Mouse (Mus musculus): Measurements from ENCODE around the gene Vmn1r228. TPM values are rescaled to one million over a fixed set of nuclear protein-coding genes. Genes with fewer than 3 reads are reported as not detected.

The Vmn1r228 gene
- total RNA-seq (2015) = not detected in 2 replicates
- total RNA-seq (2017) = not detected in 2 replicates

DNA sequence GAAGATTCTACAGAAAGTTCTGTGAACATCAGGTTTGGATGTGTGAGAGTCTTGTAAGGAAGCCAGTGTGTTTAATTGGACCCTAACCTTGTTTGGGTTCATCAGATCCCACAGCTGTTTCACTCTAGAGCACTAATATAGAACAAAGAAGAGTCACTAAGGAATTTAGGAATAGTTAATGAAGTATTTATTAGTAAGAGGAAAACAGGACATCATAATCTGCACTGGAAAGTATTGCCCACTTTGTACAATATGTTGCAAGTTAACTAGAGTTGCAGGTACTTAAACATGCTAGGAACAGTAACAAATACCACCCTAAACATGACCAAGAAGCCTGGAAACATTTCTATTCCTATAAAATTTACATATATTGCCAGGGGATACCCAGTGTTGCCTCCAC, at the start of gene Vmn1r228:
Gene Vmn1r228 (minus strand): TSS at position 101 of the 400 bp plus-strand sequence.
- no peak for ATAC-seq (ENCODE audit: poor library complexity, severe bottlenecking)

GRCm38 (mm10) chr17:20811255-20811654, 25.3 kb upstream of the Vmn1r228 start, which contains the start of gene Vmn1r229:
Gene Vmn1r229, plus strand, starts transcription at chr17:20811555.
- ATAC-seq (ENCODE audit: poor library complexity, severe bottlenecking) = no peak

DNA sequence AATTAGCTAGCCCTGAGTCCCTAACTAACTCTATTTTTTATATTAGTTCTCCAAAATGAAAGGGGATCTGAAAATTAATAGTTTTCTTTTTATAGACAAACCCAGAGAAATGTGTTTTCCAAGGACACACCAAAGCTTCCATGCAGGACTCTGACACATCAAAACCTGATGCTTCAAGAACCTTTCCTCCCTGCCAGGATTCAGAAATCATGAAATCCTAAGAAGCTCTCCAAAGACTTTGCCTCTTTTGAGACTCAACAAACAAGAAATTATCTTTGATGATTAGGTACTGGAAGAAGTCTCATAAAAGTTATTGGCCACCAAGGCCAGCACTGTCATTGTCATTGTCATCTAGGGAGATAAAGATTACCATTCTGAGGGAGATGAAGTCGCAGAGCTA, 56.4 kb downstream of the Vmn1r228 start, which contains the start of gene Vmn1r227:
Gene Vmn1r227 (plus strand): TSS at position 301 of the 400 bp plus-strand sequence.
- ATAC-seq (ENCODE audit: poor library complexity, severe bottlenecking) = no peak

Other genes with a start within 250 kb of the Vmn1r228 start
- not detected in 2 replicates for gene Vmn2r109, start 221.4 kb downstream of the Vmn1r228 start, total RNA-seq (2015)
- gene Vmn2r109, start 221.4 kb downstream of the Vmn1r228 start, total RNA-seq (2017) = not detected in 2 replicates
- gene Vmn2r110, start 189.7 kb downstream of the Vmn1r228 start, total RNA-seq (2015) = not detected in 2 replicates
- gene Vmn2r110, start 189.7 kb downstream of the Vmn1r228 start, total RNA-seq (2017) = not detected in 2 replicates
- not detected in 2 replicates for gene Fpr-rs3, start 161.3 kb downstream of the Vmn1r228 start, total RNA-seq (2015)
- not detected in 2 replicates for gene Fpr-rs3, start 161.3 kb downstream of the Vmn1r228 start, total RNA-seq (2017)
- gene Vmn1r226, start 103.3 kb downstream of the Vmn1r228 start, total RNA-seq (2015) = not detected in 2 replicates
- not detected in 2 replicates for gene Vmn1r226, start 103.3 kb downstream of the Vmn1r228 start, total RNA-seq (2017)
- gene Vmn1r227, start 56.3 kb downstream of the Vmn1r228 start, total RNA-seq (2015) = not detected in 2 replicates
- gene Vmn1r227, start 56.3 kb downstream of the Vmn1r228 start, total RNA-seq (2017) = not detected in 2 replicates
- not detected in 2 replicates for gene Vmn1r229, start 25.4 kb upstream of the Vmn1r228 start, total RNA-seq (2015)
- gene Vmn1r229, start 25.4 kb upstream of the Vmn1r228 start, total RNA-seq (2017) = not detected in 2 replicates
- gene Vmn1r230, start 54.3 kb upstream of the Vmn1r228 start, total RNA-seq (2015) = not detected in 2 replicates
- gene Vmn1r230, start 54.3 kb upstream of the Vmn1r228 start, total RNA-seq (2017) = not detected in 2 replicates
- gene Vmn1r231, start 118.9 kb upstream of the Vmn1r228 start, total RNA-seq (2015) = not detected in 2 replicates
- not detected in 2 replicates for gene Vmn1r231, start 118.9 kb upstream of the Vmn1r228 start, total RNA-seq (2017)
- not detected in 2 replicates for gene Vmn1r232, start 133.6 kb upstream of the Vmn1r228 start, total RNA-seq (2015)
- gene Vmn1r232, start 133.6 kb upstream of the Vmn1r228 start, total RNA-seq (2017) = not detected in 2 replicates
- 240 and 300 TPM in 2 replicates for gene Ppp2r1a, start 159.2 kb upstream of the Vmn1r228 start, total RNA-seq (2015)
- gene Ppp2r1a, start 159.2 kb upstream of the Vmn1r228 start, total RNA-seq (2017) = 141 and 143 TPM in 2 replicates
- gene Vmn1r233, start 210.3 kb upstream of the Vmn1r228 start, total RNA-seq (2015) = not detected in 2 replicates
- gene Vmn1r233, start 210.3 kb upstream of the Vmn1r228 start, total RNA-seq (2017) = not detected in 2 replicates
- gene Zfp160, start 222.7 kb upstream of the Vmn1r228 start, total RNA-seq (2015) = 12.4 and 14.3 TPM in 2 replicates
- gene Zfp160, start 222.7 kb upstream of the Vmn1r228 start, total RNA-seq (2017) = 15.3 and 18.0 TPM in 2 replicates

All from megakaryocyte, adult 5-6 weeks (primary cell).